In the genomic region with DNA sequence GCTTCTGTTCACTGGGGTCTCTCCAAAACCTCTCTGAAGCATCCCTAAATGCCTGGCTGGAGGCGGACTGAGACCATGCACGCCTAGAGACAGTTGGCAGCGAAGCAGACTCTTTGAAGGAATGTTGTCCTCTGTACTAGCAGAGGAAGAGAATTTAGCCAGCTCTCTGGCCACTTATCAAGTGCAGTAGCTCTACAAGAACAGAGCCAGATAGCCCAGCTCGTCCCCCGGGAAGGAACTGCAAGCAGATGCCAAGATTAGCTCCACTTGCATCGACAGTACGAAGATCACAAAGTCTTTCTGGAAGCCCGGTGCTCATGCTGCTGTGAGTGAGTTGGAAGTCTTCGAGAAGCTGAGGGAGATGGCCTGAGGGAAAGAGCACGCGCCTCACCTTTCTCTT, we compare ENCODE assay signal across 11 mouse cellular contexts.
A peak's percentile ranks its signal among the peaks of the same experiment; 100 is the strongest.
DNase-seq lines count a peak whose midpoint lies in the region; ATAC-seq and TF ChIP-seq lines count a peak whose summit lies in the region.
"Had no signal": no experiment of that assay in that cellular context is flagged by ENCODE, and none has a peak within 500 bp of the region (broad histone marks: within the 10 kb centered on the region; RNA-seq: fewer than 3 reads in every experiment).

No protein-coding gene starts in this region.

- TF ChIP-seq CTCF in forebrain, postnatal 0 days (IDR thresholded peaks at IDR 0.05; ENCODE audit: low read depth): no peak

- H3K4me3 ChIP-seq in kidney, embryonic 15.5 days (replicated peaks): no peak overlapping the region
- no peak overlapping the region for H3K4me3 ChIP-seq in heart, embryonic 15.5 days
- H3K4me3 ChIP-seq in forebrain, postnatal 0 days (ENCODE audit: low read depth, low read length): no peak overlapping the region
- H3K4me3 ChIP-seq: neural tube, embryonic 15.5 days had no signal

- no peak overlapping the region for H3K9ac ChIP-seq in kidney, embryonic 15.5 days
- no peak overlapping the region for H3K9ac ChIP-seq in heart, embryonic 15.5 days
- H3K9ac ChIP-seq in forebrain, postnatal 0 days: no peak overlapping the region
- H3K9ac ChIP-seq: neural tube, embryonic 15.5 days had no signal

- no peak overlapping the region for H3K4me2 ChIP-seq in kidney, embryonic 15.5 days
- H3K4me2 ChIP-seq in heart, embryonic 15.5 days: 0 out of 2 replicates have a peak overlapping the region, but pooled peaks have one; percentile 7
- no peak overlapping the region for H3K4me2 ChIP-seq in forebrain, postnatal 0 days (ENCODE audit: low read depth)
- H3K4me2 ChIP-seq: neural tube, embryonic 15.5 days had no signal

- H3K4me1 ChIP-seq in kidney, embryonic 15.5 days: peaks cover 11% of the 10 kb centered on the region
- peaks cover 39% of the 10 kb centered on the region for H3K4me1 ChIP-seq in heart, embryonic 15.5 days (replicated peaks)
- no peaks in the 10 kb centered on the region for H3K4me1 ChIP-seq in forebrain, postnatal 0 days (ENCODE audit: insufficient read depth)
- H3K4me1 ChIP-seq: neural tube, embryonic 15.5 days had no signal

- 77% methylated on average over 11 of the region's 11 CpGs for WGBS in kidney, embryonic 15.5 days
- WGBS in heart, embryonic 15.5 days: 33% methylated on average over 11 of the region's 11 CpGs
- 75% methylated on average over 11 of the region's 11 CpGs for WGBS in forebrain, postnatal 0 days

- no peaks in the 10 kb centered on the region for H3K9me3 ChIP-seq in kidney, embryonic 15.5 days (replicated peaks)
- H3K9me3 ChIP-seq in heart, embryonic 15.5 days (replicated peaks): no peaks in the 10 kb centered on the region
- H3K9me3 ChIP-seq in forebrain, postnatal 0 days (ENCODE audit: low read length): no peaks in the 10 kb centered on the region
- H3K9me3 ChIP-seq: neural tube, embryonic 15.5 days had no signal

- no peaks in the 10 kb centered on the region for H3K36me3 ChIP-seq in kidney, embryonic 15.5 days
- H3K36me3 ChIP-seq in heart, embryonic 15.5 days: no peaks in the 10 kb centered on the region
- H3K36me3 ChIP-seq in forebrain, postnatal 0 days (ENCODE audit: insufficient read depth): no peaks in the 10 kb centered on the region
- H3K36me3 ChIP-seq: neural tube, embryonic 15.5 days had no signal

- H3K27me3 ChIP-seq in kidney, embryonic 15.5 days: no peaks in the 10 kb centered on the region
- no peaks in the 10 kb centered on the region for H3K27me3 ChIP-seq in heart, embryonic 15.5 days
- no peaks in the 10 kb centered on the region for H3K27me3 ChIP-seq in forebrain, postnatal 0 days (ENCODE audit: insufficient read depth, low read length)
- H3K27me3 ChIP-seq: neural tube, embryonic 15.5 days had no signal

- no peak overlapping the region for H3K27ac ChIP-seq in kidney, embryonic 15.5 days
- no peak overlapping the region for H3K27ac ChIP-seq in heart, embryonic 15.5 days
- H3K27ac ChIP-seq in forebrain, postnatal 0 days (ENCODE audit: low read depth, low read length): no peak overlapping the region
- H3K27ac ChIP-seq: neural tube, embryonic 15.5 days had no signal

- ATAC-seq in kidney, embryonic 15.5 days (replicated peaks; ENCODE audit: low FRiP score): no peak
- 0 out of 2 replicates have a peak, but pooled peaks have one; percentile 15 for ATAC-seq in heart, embryonic 15.5 days (replicated peaks; ENCODE audit: insufficient number of reproducible peaks, insufficient read depth, low FRiP score, low read depth)
- no peak for ATAC-seq in forebrain, postnatal 0 days
- ATAC-seq: forebrain, embryonic 16.5 days; inflammation-experienced regulatory T-cells, adult 6 months had no signal

- DNase-seq in kidney, postnatal 4 days: peak; percentile 55 to 64
- DNase-seq in MN1 (ENCODE audit: low spot score): peak; percentile 60
- peak; percentile 76 for DNase-seq in gastrocnemius, adult 18-20 months (ENCODE audit: low spot score)
- DNase-seq in forebrain, postnatal 0 days: no peak
- no peak for DNase-seq in frontal cortex, postnatal 25 days (ENCODE audit: low spot score in 2 of 2)
- DNase-seq: thymus, postnatal 36 days had no signal

Comparison
In these comparisons a context has a peak if more than half of its experiments do, and no peak if none do; other contexts are left out.
1. DNase-seq: peak in kidney, postnatal 4 days (2 of 2), MN1 (single experiment) and gastrocnemius, adult 18-20 months (single experiment); none in forebrain, postnatal 0 days (single experiment) and frontal cortex, postnatal 25 days (0 of 2).